Mouse (Mus musculus): ENCODE data around the gene Prss47. TPM values are rescaled to one million over a fixed set of nuclear protein-coding genes. Genes with fewer than 3 reads are reported as not detected.

The Prss47 gene
- total RNA-seq (2021) = not detected

DNA sequence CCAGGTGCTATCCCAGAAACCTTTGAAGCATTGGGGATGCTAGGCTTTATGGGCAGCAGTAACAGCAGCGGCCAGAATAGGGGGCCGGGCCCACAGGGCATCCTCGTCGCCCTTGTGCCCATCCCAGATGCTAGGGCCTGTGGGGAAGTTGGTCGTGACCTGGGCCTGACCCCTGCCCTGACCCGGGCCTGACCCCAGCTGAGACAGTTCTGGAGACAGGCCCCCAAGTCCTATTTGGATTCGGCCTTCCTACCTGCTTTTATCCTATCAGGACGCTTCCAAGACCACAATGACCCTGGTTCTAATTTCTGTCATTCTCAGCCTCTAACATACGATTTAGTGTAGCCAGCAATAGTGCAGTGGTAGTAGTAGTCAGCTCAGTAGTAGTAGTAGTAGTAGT lies at the start of gene Prss47:
Gene Prss47, minus strand, starts transcription at position 101 of the 400 bp plus-strand sequence.
- no peak for DNase-seq (ENCODE audit: extremely low spot score in 1 of 2, low spot score in 1 of 2)

- DNase-seq (ENCODE audit: extremely low spot score in 1 of 2, low spot score in 1 of 2) = no peak
These were observed 48.7 kb upstream of the Prss47 start for GRCm38 (mm10) chr13:65101232-65101631.

- DNase-seq (ENCODE audit: extremely low spot score in 1 of 2, low spot score in 1 of 2) = no peak
These were observed 48.1 kb upstream of the Prss47 start for GRCm38 (mm10) chr13:65100678-65101077.

GRCm38 (mm10) chr13:65097018-65097417 lies 44.5 kb upstream of the Prss47 start:
- no peak for DNase-seq (ENCODE audit: extremely low spot score in 1 of 2, low spot score in 1 of 2)

DNA sequence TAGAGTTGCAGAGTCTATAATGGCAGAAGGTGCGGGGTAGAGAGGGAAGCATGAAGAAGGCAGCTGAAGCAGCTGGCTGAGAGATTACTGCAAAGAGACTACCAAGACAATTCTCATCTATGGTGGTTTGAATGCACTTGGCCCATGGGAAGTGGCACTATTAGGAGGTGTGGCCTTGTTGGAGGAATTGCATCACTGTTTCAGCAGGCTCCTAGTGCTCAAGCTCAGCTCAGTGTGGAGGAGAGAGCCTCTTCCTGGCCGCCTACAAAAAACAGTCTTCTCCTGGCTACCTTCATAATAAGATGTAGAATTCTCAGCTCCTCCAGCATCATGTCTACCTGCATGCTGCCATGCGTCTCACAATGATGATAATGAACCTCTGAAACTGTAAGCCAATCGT lies 43.4 kb upstream of the Prss47 start:
- no peak for DNase-seq (ENCODE audit: extremely low spot score in 1 of 2, low spot score in 1 of 2)

- DNase-seq (ENCODE audit: extremely low spot score in 1 of 2, low spot score in 1 of 2) = no peak
These were observed 17.4 kb upstream of the Prss47 start for GRCm38 (mm10) chr13:65069969-65070368.

- no peak for DNase-seq (ENCODE audit: extremely low spot score in 1 of 2, low spot score in 1 of 2)
These were observed 17.5 kb downstream of the Prss47 start for GRCm38 (mm10) chr13:65035057-65035456.

DNA sequence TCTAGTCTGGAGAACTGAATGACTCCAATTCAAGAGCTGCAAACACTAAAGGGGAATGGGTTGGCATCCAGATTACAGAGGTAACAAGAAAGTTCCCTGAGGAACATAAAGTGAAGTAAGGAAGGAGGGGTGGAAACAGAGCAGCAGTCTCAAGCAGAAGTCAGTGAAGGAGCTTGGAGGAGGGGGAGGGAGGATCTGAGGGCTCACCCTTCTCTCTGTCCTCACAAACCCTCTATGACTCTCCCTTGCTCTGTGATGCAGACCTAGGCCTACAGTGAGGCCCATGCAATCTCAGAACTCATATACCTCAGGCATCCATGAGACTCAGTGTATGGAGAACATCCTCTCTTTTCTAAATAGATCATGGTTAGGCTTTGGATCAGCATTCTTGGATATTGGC lies 19.8 kb downstream of the Prss47 start, which contains the start of gene Spata31d1c:
Gene Spata31d1c, plus strand, starts transcription at position 301 of the 400 bp plus-strand sequence.
- no peak for DNase-seq (ENCODE audit: extremely low spot score in 1 of 2, low spot score in 1 of 2)

- DNase-seq (ENCODE audit: extremely low spot score in 1 of 2, low spot score in 1 of 2) = no peak
These were observed 41.4 kb downstream of the Prss47 start for GRCm38 (mm10) chr13:65011052-65011738.

GRCm38 (mm10) chr13:65007971-65008370 lies 44.6 kb downstream of the Prss47 start:
- DNase-seq (ENCODE audit: extremely low spot score in 1 of 2, low spot score in 1 of 2) = no peak

DNA sequence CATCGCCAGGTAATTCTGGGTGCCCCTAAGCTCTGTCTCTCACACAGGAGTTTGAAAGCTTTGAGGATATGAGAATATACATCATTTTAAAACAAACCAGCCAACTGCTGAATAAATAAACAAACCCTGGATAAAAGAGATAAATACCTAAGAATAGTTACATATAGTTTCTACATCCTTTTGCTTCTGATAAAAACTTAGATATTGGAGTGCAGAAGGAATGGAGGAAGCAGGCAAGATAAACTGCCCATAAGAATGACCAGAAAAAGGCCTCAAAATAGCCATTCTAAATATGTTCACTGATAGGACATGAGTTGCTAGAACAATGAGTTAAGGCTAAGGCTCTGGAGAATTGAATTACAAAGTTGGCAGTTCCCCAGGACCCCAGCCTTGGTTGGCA lies 45.8 kb downstream of the Prss47 start:
- DNase-seq (ENCODE audit: extremely low spot score in 1 of 2, low spot score in 1 of 2) = no peak

GRCm38 (mm10) chr13:65005414-65005813 lies 47.1 kb downstream of the Prss47 start:
- DNase-seq (ENCODE audit: extremely low spot score in 1 of 2, low spot score in 1 of 2) = no peak

Other genes with a start within 250 kb of the Prss47 start
- gene Cntnap3, start 148.8 kb downstream of the Prss47 start, total RNA-seq (2021) = 1 to 10 TPM; 3.6 to 4.6 TPM
- gene Spata31, start 135.4 kb downstream of the Prss47 start, total RNA-seq (2021) = not detected
- not detected for gene Spata31d1c, start 19.7 kb downstream of the Prss47 start, total RNA-seq (2021)
- gene Mfsd14b, start 60.2 kb upstream of the Prss47 start, total RNA-seq (2021) = 10 to 100 TPM; 43.1 to 46.3 TPM
- not detected for gene Olfr465-ps1, start 85.3 kb upstream of the Prss47 start, total RNA-seq (2021)
- gene Olfr466, start 97.5 kb upstream of the Prss47 start, total RNA-seq (2021) = not detected
- gene Nlrp4f, start 153.2 kb upstream of the Prss47 start, total RNA-seq (2021) = under 1 TPM; 0.17 to 0.35 TPM
- under 1 TPM in 1 of 2 experiments, not detected in 1; 0.52 TPM for gene Gm10775, start 206.8 kb upstream of the Prss47 start, total RNA-seq (2021)
- gene Zfp369, start 226.1 kb upstream of the Prss47 start, total RNA-seq (2021) = 10 to 100 TPM; 63.2 to 64.2 TPM

Measured in layer of hippocampus, postnatal 25 days (tissue).